Mouse (Mus musculus) gastrocnemius, adult 18-20 months (tissue): ENCODE data around the gene Mlycd. TPM values are rescaled to one million over a fixed set of nuclear protein-coding genes. Genes with fewer than 3 reads are reported as not detected.
A peak's percentile ranks its signal among the peaks of the same experiment; 100 is the strongest.

Experiments
- DNase-seq: peaks from one replicate; pipeline ENCODE4 v3.0.0; 2021; ENCODE audit warnings: low spot score
- total RNA-seq, 2 experiments: library from RNA; stranded (reverse); gene quantifications; 2 replicates each; pipeline ENCODE4 v1.2.3; 2021

Mlycd gene
- total RNA-seq, 2 experiments from 2014 or later = 75.0 to 87.3 TPM

DNA sequence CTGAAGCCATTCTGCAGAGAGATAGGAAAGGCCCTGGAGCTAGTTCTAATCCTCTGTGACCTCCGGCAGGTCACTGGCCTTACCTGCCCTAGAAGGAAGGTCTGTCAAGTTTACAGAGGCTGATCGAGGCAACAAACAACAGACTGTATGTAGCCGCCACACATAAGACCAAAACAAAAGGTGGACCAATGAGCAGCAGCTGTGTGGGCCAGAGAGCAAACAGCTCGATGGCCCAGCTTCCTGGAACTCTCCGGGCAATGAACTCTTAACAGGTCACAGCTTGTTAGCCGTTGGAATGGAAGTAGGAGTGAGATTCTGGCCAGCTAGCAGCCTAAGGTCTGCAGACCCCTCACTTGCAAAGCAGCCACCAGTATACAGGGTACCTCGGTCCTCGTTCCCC is 35.6 kb downstream of the Mlycd start:
- DNase-seq = no peak

DNA sequence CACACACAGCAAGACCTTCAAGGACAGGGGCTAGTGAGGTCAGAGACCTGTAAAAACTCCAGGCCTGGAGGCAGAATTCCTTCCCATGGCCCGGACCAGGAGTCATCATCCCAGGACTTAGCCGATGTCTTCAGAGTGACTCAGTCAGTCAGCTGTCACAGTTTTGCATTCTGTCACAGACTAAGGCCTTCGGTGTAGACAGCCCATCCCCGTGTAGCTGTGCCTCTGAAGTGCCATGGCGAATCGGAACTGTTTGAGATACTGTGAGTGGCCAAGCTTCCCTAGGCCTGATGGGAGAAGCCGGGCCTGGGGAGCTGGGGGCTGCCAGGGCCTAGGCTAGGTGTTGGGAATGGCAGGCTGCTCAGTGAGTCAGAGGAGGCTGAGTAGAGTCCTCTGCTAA is 36.0 kb downstream of the Mlycd start:
- DNase-seq = no peak

DNA sequence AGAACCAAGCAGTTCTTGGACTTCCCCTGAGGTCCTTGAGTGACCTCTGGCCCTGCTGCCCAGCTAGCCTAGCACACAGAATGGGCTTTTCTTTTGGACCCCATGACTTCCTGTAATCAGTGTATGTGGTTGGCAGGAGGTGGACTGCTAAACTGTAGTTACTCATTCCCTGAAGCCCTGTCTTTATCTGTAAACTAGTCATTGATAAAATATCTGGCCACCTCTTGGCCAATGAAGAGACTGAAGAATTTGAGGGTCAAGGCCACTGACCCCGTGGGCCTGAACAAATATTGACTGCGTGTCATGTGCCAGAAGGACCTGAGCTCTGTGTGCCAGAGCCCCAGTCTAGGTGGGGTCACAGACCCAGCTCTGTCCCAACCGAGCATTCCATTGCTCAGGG is 37.7 kb downstream of the Mlycd start:
- no peak for DNase-seq

DNA sequence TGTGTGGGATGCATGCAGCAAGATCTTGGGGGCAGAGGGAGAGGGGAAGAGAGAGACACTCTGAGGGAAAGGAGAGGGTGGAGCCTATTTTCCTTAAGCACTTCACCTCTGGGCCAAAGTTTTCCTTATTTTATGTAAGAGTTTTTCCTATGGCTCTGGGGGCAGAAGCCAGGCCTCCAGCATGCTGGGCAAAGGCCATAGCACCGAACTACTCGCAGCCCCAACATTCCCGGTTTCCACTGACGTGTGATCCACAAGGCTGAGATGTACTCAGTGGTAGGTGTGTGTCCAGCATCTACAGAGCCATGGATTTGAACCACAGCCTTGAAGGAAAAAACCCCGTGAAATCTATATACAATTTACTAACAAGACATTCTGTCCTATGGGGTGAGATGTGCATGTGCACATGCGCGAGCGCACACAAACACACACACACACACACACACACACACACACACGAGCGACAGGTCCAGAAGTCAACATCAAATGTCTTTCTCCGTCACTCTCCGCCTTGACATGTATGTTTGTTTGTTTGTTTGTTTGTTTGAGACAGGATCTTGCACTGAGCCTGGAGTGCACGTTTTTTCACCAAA is 39.0 kb downstream of the Mlycd start, which contains the start of gene Osgin1:
Osgin1 (plus strand) TSS at position 543 of the 593 bp plus-strand sequence.
- DNase-seq = no peak

DNA sequence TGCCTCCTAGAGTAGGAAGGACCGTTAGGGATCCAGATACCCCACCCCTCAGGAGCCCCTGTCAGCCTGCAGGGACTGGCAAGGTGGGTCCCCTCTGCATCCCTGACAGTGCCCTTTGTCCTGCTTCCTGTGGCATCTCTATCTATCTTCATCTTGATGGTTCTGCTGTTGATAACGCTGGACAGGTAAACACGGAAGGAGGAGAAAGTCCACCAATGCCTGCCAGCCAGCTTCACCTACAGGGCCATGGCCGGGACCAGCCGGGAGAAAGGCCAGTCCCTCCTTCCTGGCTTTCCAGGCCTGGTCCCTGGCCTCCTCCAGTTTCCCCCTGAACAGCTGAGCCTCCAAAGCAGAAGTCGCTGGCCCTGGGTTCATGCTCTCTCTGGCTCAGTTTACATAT is 39.9 kb downstream of the Mlycd start:
- no peak for DNase-seq

DNA sequence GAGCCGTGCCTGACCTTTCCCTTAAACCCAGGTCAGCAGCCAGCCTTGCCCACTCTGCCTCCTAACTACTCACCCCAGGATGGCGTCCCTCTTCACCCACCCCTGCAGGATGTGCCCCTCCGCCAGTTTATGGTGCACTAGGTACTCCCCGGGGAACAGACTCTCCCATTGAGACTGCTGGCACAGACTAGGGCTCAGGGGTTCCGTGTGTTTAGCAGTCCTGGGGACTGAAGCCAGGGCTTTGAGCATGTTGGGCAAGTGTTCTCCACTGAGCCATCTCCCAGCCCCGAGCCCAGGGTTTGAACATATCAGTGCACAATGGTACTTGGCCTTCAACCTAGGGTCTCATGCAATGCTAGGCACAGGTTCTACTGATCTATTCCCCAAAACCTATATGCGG is 40.8 kb downstream of the Mlycd start:
- DNase-seq = no peak

DNA sequence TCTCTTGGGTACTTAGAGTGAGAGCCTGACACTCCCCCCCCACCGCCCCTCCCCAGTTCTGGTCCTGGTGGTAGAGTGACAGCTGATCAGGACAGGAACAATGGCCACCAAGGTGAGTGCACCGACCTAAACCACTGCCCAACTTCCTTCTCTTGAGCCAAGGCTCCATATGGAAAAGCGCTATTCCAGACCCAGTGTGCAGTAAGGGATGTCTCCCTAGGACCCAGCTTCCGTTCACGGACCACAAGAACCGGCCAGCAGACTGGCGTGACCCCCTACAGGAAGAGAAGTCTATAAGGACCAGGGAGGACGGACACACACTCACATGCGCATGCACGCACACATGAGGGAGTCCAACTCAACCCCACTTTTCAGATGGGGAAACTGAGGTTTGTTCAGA is 41.7 kb downstream of the Mlycd start:
- no peak for DNase-seq

DNA sequence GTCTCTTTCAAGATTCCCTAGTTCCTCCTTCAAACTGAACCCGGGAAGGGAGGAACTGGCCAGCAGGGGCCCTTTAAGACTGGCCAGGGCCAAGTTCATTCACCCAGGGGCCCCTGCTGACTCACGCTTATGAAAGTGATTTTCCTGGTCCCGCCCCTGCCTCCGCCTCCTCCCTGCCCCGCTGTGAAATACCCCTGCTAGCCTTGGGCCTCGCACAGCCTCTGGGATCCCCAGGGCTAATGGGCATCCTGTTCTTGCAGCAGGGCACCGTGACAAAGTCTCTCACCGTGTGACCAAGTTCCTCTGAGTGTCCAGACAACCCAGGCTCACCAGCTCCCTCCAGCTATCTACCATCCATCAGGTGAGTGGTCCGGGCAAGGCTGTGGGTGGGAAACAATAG is 42.3 kb downstream of the Mlycd start:
- peak; percentile 94 for DNase-seq

DNA sequence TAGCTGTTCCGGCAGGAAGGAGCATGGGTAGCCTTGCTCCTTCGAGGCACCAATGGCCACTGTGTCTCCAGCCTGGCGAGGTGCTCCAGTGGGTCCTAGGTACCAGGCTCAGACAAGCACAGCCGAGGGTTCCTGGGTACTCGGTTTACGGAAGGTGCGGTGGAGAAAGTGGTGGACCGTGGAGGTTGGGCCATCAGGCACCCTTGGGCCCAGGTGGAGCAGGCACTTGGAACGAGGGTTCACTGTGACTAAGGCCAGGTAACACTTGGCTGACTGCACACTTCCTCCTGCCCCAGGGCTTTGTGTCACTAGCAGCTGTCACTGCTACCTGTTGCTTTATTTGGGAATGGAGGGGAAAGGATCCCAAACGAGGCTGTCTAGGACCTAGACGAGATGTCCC is 42.8 kb downstream of the Mlycd start:
- no peak for DNase-seq

DNA sequence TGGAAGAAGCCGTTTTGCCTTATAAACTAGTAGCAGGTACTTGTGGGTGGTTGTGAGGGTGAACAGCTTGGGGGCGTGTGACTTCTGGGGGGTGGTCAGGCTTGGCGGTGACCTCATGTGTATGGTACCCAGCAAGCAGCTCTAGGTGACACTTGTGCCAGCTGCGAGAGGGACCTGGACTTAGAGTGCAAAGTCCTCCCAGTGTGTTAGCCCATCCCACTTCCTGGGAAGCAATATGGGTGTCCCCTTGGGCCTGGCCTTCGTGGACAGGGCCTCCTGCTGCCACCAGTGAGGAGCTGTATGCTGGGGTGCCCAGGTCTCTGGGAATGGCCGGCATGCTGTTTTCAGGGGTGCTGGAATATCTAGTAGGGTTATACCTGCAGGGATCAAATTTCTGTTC is 44.2 kb downstream of the Mlycd start:
- DNase-seq = no peak

DNA sequence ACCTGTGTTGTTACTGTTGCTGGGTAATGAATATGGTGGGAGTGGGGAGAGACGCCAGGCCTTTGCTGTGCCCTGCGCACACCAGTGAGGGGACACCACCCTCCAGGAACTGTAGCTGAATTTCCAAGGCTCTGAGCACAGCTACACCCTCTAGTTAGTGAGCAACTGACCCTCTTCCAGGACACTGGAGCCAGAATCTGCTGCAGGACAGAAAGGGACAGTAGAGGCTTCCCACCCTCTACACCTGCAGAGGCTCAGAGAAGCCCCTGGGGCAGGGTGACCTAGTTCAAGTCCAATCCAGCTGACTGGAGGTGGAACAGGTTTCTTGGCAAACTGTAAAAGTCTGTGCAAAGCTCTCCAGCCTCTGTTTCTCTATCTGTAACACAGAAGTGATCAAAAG is 44.7 kb downstream of the Mlycd start:
- DNase-seq = no peak

DNA sequence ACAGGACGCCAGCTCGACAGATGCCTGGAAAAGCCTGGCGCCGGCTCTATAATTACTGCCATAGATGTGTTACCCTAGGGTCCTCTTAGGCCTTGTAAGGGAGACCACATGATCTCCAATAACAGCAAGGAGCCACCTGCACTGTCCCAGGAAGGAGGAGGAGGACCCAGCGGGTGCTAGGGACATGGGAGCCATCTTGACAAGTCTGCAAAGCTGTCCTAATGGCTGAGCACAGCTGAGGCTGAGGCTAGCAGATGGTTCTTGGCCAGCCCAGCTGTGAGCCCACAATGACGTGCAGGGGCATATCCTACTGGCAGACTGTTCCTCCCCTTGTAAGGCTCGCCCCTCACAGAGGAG is 45.2 kb downstream of the Mlycd start:
- DNase-seq = no peak

DNA sequence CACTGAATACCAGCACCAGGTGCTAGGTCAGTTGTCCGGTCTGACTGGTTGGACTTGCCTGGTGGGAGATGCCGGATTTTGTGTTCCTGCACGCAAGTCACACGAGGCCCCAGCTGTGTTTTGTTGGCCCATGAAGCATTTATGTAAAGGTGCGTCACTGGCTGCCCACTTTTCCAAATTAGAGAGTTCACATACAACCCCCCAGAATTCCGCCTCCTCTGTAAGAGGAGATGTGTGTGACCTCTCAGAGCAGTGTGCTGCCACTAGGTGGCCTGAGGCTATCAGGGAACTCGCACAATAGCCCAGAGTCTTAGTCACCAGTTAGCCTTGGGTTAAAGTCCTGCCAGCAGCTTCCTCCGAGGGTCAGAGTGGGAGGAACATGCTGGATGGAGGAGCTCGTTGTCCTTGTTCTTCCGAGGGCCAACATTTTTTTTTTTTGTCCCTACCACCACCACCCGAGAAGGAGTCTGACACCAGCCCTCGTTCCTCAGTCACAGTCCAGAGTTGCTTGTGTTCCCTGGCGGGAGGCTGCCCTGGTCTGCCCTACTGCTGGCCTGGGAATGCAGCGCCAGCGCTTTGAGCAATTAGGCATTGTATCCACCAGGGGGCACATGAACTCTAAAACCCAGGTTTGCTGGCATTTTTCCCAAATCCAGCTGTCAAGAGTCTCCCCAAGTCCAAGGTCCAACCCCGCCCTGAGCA is 45.7 kb downstream of the Mlycd start:
- DNase-seq = peak; percentile 87

DNA sequence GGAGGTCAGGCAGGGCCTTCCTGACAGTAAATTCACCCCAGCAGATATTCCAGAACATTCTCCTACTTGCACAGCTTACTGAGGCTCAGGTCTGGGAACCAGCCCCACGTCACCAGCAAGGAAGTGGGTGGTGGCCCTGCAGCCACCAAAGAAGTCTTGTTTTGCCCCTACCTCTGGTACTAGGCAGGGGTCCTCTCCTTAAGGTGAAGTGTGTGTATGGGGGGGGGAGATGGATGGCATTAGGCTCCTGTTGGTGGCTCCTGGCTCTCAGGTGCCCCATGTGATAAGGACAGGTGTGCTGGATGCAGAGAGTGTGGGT is 46.2 kb downstream of the Mlycd start:
- DNase-seq = no peak

DNA sequence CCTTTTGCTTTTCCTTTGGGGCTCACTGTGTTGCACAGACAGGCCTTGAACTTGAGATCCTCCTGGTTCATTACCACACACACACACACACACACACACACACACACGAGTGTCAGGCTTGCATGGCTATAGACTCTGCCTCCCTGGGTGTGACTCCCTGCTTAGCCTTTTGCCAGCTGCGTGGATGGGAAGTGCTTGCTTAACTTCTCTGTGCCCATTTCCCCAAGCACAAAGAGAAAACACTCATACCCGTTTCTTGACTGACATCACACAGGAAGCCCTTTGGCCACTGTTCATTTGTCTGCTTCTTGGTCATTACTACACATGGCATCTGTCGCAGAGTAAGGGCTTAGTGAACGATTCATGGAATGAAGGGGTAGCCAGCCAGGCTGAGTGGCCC is 47.3 kb downstream of the Mlycd start:
- DNase-seq = no peak

DNA sequence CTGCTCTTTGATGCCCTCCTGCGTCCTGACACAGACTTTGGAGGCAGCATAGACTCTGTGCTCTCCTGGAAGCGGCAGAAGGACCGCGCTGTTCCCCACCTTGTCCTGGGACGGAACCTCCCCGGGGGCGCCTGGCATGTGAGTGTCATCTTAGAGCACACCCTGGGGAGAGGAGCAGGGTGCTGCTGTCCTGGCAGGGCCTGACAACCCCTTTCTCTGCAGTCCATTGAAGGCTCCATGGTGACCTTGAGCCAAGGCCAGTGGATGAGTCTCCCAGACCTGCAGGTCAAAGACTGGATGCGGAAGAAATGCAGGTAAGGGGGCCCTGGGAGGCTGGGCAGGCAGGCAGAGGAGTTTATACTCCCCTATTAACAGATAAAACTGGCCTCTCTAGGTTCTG is 48.3 kb downstream of the Mlycd start:
- DNase-seq = no peak

DNA sequence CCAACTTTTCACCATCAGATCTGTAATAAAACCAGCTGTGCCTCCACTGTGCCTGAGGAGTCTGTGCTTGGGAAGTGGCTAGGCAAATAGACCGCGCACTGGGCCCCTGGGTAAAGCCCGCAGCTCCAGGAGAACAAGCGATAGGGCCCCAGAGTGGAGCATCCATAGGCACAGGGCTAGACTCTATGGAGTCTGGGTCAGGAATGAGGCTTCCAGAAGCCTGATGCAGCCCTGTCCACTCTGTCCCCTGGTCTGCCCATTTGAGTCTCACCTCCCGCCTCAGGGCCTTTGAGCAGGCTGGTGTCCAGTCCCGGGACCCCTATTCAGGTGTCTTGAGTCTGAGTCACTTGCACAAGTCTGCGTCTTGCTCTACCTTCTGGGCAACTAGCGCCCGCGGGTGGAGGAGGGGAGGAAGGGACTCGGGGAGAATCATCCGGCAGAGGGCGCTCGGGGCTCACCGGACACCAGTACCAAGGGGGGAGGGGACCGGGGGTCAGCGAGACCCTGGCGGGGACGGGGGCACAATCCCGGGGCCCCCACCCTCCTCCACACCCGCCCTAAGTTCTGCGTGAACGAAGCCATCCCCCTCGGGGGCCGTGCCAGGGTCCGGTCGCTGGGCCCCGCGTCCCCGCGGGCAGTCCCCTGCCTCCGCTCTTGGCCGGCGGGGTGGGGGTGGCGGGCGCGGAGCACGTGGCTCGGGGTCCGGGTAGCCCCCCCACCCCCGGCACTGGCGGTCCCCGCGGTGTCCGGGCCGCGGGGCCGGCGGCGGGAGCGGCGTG is 51.7 kb downstream of the Mlycd start, which contains the start of gene Necab2:
Necab2 (plus strand) TSS at position 509 of the 779 bp plus-strand sequence.
- DNase-seq = peak; percentile 68

DNA sequence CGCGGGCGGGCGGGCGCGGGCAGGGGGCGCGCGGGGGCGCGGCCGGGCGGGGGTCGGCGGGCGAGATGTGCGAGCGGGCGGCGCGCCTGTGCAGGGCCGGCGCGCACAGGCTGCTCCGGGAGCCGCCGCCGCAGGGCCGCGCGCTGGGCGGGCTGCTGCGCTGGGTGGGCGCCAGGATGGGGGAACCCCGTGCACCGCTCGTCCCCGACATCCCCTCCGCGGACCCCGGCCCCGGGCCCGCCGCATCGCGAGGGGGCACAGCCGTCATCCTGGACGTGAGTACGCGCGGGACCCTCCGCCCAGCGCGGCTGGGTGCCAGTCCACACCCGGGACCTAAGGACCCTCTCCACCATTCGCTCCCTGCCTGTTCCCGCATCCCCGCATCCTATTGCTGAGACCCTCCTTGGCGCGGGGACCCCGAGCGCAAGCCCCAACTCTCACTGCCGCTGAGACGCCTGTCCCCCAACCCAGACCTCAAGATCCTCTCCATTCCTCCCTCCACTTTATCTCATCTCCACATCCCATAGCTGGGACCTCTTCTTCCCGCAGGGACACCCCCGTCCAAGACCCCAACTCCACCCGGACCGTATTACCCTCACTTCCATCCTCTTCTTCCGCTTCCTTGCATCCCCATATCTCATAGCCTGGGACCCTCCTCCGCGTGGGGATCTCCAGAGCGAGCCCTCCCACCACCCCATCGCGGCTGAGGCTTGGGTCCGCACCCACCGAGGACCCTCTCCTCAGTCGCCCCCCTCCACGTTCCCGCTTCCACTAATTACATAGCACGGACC is 52.5 kb downstream of the Mlycd start:
- DNase-seq = no peak

DNA sequence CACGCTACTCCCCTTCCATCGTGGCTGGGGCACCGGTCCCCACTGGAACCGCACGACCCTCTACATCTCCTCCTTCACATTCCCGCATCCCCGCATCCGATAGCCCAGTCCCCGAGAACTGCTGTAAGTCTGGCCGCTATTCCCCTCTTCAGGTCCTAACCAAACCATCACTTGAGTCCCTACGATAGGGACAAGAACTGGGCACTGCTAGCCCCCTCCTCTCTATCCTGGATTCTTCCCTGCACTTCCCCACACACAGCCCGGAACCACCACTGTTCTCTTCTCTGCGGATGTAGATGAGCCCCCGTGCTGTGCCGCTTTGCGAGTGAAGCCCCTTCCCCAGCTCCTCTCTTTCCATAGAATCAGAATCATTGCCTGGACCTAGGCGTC is 53.1 kb downstream of the Mlycd start:
- DNase-seq = no peak

DNA sequence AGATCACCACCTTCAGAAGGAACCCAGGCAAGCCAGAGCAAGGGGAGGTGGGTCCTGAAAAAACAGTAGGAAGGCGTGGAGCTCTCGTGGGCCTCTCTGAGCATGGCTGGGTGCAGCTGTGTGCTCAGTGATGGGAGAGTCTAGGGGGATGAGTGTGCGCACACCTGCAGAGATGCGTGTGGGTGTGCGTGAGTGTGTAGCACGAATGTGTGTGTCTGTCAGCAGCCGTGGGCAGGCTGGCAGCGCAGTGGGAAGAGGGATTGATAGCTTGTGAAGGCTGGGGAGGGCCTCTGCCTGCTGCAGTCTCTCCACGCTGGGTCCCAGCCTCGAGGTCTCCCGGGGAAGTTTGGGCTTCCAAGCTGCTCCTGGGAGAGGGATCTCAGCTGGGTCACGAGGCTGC is 54.9 kb downstream of the Mlycd start:
- no peak for DNase-seq

DNA sequence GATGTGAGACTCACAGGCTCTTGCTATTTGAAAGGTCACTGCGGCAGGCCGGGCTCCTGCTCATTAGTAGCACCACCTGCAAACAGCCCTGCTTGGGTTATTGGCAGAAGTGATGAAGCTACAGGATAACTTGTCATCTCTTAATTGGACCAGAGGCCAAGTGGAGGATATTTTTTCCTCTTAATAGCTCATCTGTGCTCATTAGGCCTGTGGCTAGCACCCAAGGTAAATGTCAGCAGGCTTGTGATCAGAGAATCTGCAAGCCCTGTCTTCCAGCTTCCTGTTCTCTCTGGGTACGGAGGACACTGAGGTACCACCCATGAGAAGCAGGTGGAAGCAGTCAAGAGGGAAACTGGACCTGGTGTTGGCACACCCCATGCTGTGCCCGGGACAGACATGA is 56.5 kb downstream of the Mlycd start:
- no peak for DNase-seq

DNA sequence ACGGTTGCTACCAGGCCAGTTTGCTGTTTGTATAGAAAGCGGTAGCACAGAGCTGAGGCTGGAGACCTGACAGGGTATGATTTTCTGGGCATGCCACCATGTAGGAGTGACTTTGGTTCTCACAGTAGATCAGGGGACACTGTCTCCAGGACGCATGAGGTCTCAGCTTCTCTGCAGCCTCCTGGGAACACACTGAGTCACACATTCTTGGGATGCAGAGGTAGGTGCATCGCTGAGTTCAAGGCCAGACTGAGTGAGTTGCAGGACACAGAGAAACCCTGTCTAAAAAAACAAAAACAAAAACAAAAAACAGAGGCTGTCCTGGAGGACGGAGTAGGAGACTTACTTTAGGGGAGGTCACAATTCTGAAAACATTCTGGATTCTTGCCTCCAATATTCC is 58.2 kb downstream of the Mlycd start:
- DNase-seq = no peak
